Mouse (Mus musculus) ES-E14 (cell line): ENCODE measurements around the gene Afap1.

Source experiments
- HCFC1 ChIP-seq: IDR thresholded peaks from 2 replicates; pipeline ENCODE4 v1.6.1; 2012; ENCODE audit warnings: low read length, inconsistent platforms, borderline replicate concordance; ENCODE audit not compliant: insufficient read depth
- MAFK ChIP-seq: IDR thresholded peaks from 2 replicates; pipeline ENCODE4 v1.6.1; 2014; ENCODE audit warnings: mild to moderate bottlenecking, low read depth, low read length, inconsistent platforms; ENCODE audit not compliant: insufficient read depth
- ZNF384 ChIP-seq: IDR thresholded peaks from 2 replicates; pipeline ENCODE4 v1.6.1; 2012; ENCODE audit warnings: low read depth, low read length, inconsistent platforms

- no peak for TF ChIP-seq MAFK
- no peak for TF ChIP-seq ZNF384
- no peak for TF ChIP-seq HCFC1
Measured at GRCm38 (mm10) chr5:35958681-35959080, 65.6 kb downstream of the Afap1 start.
